Mouse (Mus musculus): ENCODE measurements around the gene Olfr933.

Gene Olfr933

GRCm38 (mm10) chr9:38972013-38972412 lies at the start of gene Olfr933:
Gene Olfr933 (plus strand): TSS chr9:38972313.
- no peak for DNase-seq (ENCODE audit: low read depth, low spot score)

GRCm38 (mm10) chr9:38929509-38929908 lies 42.6 kb upstream of the Olfr933 start, which contains the start of gene Olfr930:
Gene Olfr930 (plus strand): TSS chr9:38929809.
- DNase-seq (ENCODE audit: low read depth, low spot score): no peak

- no peak for DNase-seq (ENCODE audit: low read depth, low spot score)
These were observed 18.6 kb upstream of the Olfr933 start for GRCm38 (mm10) chr9:38953401-38954123.

- no peak for DNase-seq (ENCODE audit: low read depth, low spot score)
These were observed 18.0 kb upstream of the Olfr933 start for GRCm38 (mm10) chr9:38954124-38954416.

GRCm38 (mm10) chr9:38988215-38988614 lies 16.1 kb downstream of the Olfr933 start, which contains the start of gene Olfr934:
Gene Olfr934 (minus strand): TSS chr9:38988315.
- DNase-seq (ENCODE audit: low read depth, low spot score): no peak

- DNase-seq (ENCODE audit: low read depth, low spot score): no peak
These were observed 27.5 kb downstream of the Olfr933 start, which contains the start of gene Olfr935 for GRCm38 (mm10) chr9:38999583-38999982. Gene Olfr935 (minus strand): TSS chr9:38999683.

- DNase-seq (ENCODE audit: low read depth, low spot score): no peak
These were observed 51.2 kb downstream of the Olfr933 start, which contains the start of gene Olfr146 for GRCm38 (mm10) chr9:39023277-39023676. Gene Olfr146 (minus strand): TSS chr9:39023377.

All from skeletal muscle tissue, adult 2 months (tissue).